Mouse (Mus musculus) embryonic facial prominence, embryonic 10.5 days (tissue): ENCODE measurements around the gene Rex2. TPM values are rescaled to one million over a fixed set of nuclear protein-coding genes. Genes with fewer than 3 reads are reported as not detected.
"Not testable (repeated sequence)": the region's sequence is repeated elsewhere in the genome, so short reads cannot be mapped to it uniquely, and the experiment has no call there.

Source experiments
- DNase-seq: peaks from one replicate; pipeline ENCODE4 v3.0.0-alpha.2; 2017; ENCODE audit warnings: low spot score
- H3K27ac ChIP-seq: fragments of 300-500 bp; sonication (generic); replicated peaks from 2 replicates; pipeline ENCODE4 v1.5.1; 2016; ENCODE audit warnings: mild to moderate bottlenecking
- H3K27me3 ChIP-seq: fragments of 300-500 bp; sonication (generic); replicated peaks from 2 replicates; pipeline ENCODE4 v1.6.1; 2016; ENCODE audit warnings: low read depth, mild to moderate bottlenecking; ENCODE audit not compliant: poor library complexity, severe bottlenecking
- H3K36me3 ChIP-seq: fragments of 300-500 bp; sonication (generic); replicated peaks from 2 replicates; pipeline ENCODE4 v1.6.1; 2016; ENCODE audit warnings: mild to moderate bottlenecking, moderate library complexity
- H3K4me1 ChIP-seq: fragments of 300-500 bp; sonication (generic); 2 replicates; pipeline ENCODE4 v1.6.1; 2016
- H3K4me3 ChIP-seq: fragments of 300-500 bp; sonication (generic); 2 replicates; pipeline ENCODE4 v1.5.1; 2016; ENCODE audit warnings: mild to moderate bottlenecking, moderate library complexity
- H3K9me3 ChIP-seq: fragments of 300-500 bp; sonication (generic); 2 replicates; pipeline ENCODE4 v1.6.1; 2016; ENCODE audit warnings: mild to moderate bottlenecking
- WGBS: fragments of 180-500 bp; shearing (Covaris S2); methylation state at CpG from one replicate; pipeline ENCODE4 v1.1.7; 2016; 5-methylcytosine and 5-hydroxymethylcytosine counted together
- polyA plus RNA-seq: library from polyadenylated mRNA; unstranded; fragments of >200 nt; fragmentation: Nextera tagmentation; extraction: Ambion mirVana; gene quantifications from 2 replicates; pipeline ENCODE4 v1.2.1, GENCODE M21; 2016

The Rex2 gene
- not detected in 2 replicates for polyA plus RNA-seq

- DNase-seq, H3K4me1 ChIP-seq, H3K27ac ChIP-seq, H3K4me3 ChIP-seq, H3K9me3 ChIP-seq, H3K27me3 ChIP-seq, H3K36me3 ChIP-seq: not testable (repeated sequence)
- no CpG with 5 or more reads among the region's 6 CpGs for WGBS
These were observed at the start of gene Rex2 for GRCm38 (mm10) chr4:147021550-147021949. TSS of gene Rex2 (plus strand) at chr4:147021850.

- not testable (repeated sequence) for DNase-seq, H3K4me1 ChIP-seq, H3K27me3 ChIP-seq, H3K27ac ChIP-seq, H3K9me3 ChIP-seq, H3K36me3 ChIP-seq, H3K4me3 ChIP-seq
- WGBS = 28% methylated on average over 2 of the region's 2 CpGs
These were observed 45.1 kb upstream of the Rex2 start for GRCm38 (mm10) chr4:146976581-146976980.

GRCm38 (mm10) chr4:147018400-147018799, 3.2 kb upstream of the Rex2 start:
- H3K4me1 ChIP-seq, H3K27me3 ChIP-seq, H3K4me3 ChIP-seq, H3K9me3 ChIP-seq, DNase-seq, H3K36me3 ChIP-seq, H3K27ac ChIP-seq: not testable (repeated sequence)
- no CpG with 5 or more reads among the region's 1 CpGs for WGBS

- H3K27me3 ChIP-seq, H3K4me1 ChIP-seq, H3K27ac ChIP-seq, H3K4me3 ChIP-seq, H3K9me3 ChIP-seq, H3K36me3 ChIP-seq, DNase-seq: not testable (repeated sequence)
- WGBS = 68% methylated on average over 1 of the region's 1 CpGs
These were observed 4.7 kb downstream of the Rex2 start for GRCm38 (mm10) chr4:147026374-147026773.

- not testable (repeated sequence) for DNase-seq, H3K4me3 ChIP-seq, H3K27me3 ChIP-seq, H3K27ac ChIP-seq, H3K4me1 ChIP-seq, H3K9me3 ChIP-seq, H3K36me3 ChIP-seq
- WGBS = 94% methylated on average over 1 of the region's 2 CpGs
These were observed 9.8 kb downstream of the Rex2 start for GRCm38 (mm10) chr4:147031308-147032036.

- not testable (repeated sequence) for H3K4me3 ChIP-seq, H3K27me3 ChIP-seq, H3K9me3 ChIP-seq, H3K36me3 ChIP-seq, DNase-seq, H3K4me1 ChIP-seq, H3K27ac ChIP-seq
- WGBS = 84% methylated on average over 3 of the region's 3 CpGs
These were observed 42.1 kb downstream of the Rex2 start for GRCm38 (mm10) chr4:147063768-147064167.

- 89% methylated on average over 3 of the region's 3 CpGs for WGBS
These were observed 44.2 kb downstream of the Rex2 start for GRCm38 (mm10) chr4:147065861-147066260.

GRCm38 (mm10) chr4:147066380-147066779, 44.7 kb downstream of the Rex2 start:
- H3K4me1 ChIP-seq = not testable (repeated sequence)
- WGBS = 95% methylated on average over 1 of the region's 1 CpGs

More at GRCm38 (mm10) chr4:147065861-147066260, 44.2 kb downstream of the Rex2 start:
- not testable (repeated sequence) for H3K36me3 ChIP-seq, DNase-seq, H3K4me3 ChIP-seq, H3K4me1 ChIP-seq, H3K9me3 ChIP-seq, H3K27ac ChIP-seq, H3K27me3 ChIP-seq

GRCm38 (mm10) chr4:147095641-147096040, 74.0 kb downstream of the Rex2 start:
- H3K27me3 ChIP-seq, H3K4me3 ChIP-seq, H3K4me1 ChIP-seq, H3K36me3 ChIP-seq, DNase-seq, H3K27ac ChIP-seq: not testable (repeated sequence)
- peaks cover 19% of the 10 kb centered on the region for H3K9me3 ChIP-seq
- WGBS = 73% methylated on average over 2 of the region's 2 CpGs

More at GRCm38 (mm10) chr4:147066380-147066779, 44.7 kb downstream of the Rex2 start:
- not testable (repeated sequence) for H3K9me3 ChIP-seq, H3K27me3 ChIP-seq, H3K27ac ChIP-seq, DNase-seq, H3K36me3 ChIP-seq, H3K4me3 ChIP-seq

GRCm38 (mm10) chr4:147101666-147102626, 80.3 kb downstream of the Rex2 start:
- not testable (repeated sequence) for H3K9me3 ChIP-seq, H3K27me3 ChIP-seq, H3K4me1 ChIP-seq, H3K36me3 ChIP-seq
- Histone ChIP-seq H3K4me3 (peak overlapping the region; percentile 62), H3K27ac (peak overlapping the region; percentile 57)
- WGBS = under 1% methylated on average over 107 of the region's 109 CpGs
- DNase-seq = peak; percentile 70

- not testable (repeated sequence) for H3K27ac ChIP-seq, H3K27me3 ChIP-seq, DNase-seq, H3K9me3 ChIP-seq, H3K4me1 ChIP-seq, H3K4me3 ChIP-seq, H3K36me3 ChIP-seq
- 55% methylated on average over 4 of the region's 4 CpGs for WGBS
These were observed 82.2 kb downstream of the Rex2 start for GRCm38 (mm10) chr4:147103814-147104213.
